Mouse (Mus musculus): ENCODE data around the gene Zscan26.

- TF ChIP-seq CTCF (IDR thresholded peaks at IDR 0.05; ENCODE audit: low read depth) = no peak
- no peak for TF ChIP-seq EP300 (optimal IDR thresholded peaks at IDR 0.05)
Observed at GRCm38 (mm10) chr13:21469097-21469496, 15.6 kb upstream of the Zscan26 start.
